Mouse (Mus musculus): ENCODE measurements around the gene Rec8.
A peak's percentile ranks its signal among the peaks of the same experiment; 100 is the strongest.

Rec8 gene

DNA sequence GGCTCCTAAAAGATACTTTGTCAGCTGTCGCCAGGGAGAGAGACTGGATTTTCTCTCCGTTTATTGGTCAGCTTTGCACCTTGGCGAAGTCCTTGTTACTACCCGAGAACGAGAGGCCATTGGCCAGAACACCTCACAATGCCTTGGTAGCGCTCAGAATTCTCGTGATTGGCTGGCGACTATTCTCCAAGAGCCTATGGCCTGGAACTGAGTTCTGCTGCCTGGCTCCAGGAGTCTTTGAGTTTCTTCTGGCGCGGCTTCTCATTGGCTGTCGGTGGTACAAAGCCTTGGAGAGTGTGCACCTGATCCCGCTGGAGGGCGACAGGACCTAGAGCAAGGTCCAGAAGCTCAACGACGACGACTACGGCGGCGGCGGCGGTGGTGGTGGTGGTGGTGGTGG is at the start of gene Rec8:
Gene Rec8 (plus strand): TSS at position 216 of the 400 bp plus-strand sequence.
- peak; percentile 48 to 69 for DNase-seq

DNA sequence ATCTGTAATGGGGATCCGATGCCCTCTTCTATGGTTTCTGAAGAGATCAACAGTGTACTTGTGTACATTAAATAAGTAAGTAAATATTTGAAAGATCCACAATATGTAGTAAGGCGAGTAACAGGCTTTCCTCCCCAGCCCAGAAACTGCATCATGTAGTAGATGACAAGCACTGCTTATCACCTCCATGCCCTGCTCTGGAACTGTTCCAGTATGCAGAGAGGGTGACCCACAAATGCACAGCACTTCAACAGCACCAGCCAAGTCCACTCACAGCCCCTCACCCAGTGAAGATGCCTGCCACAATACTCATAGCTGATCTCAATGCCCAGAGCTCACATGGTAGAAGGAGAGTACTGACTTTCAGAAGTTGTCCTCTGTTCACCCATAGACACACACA is 47.2 kb upstream of the Rec8 start:
- no peak for DNase-seq

DNA sequence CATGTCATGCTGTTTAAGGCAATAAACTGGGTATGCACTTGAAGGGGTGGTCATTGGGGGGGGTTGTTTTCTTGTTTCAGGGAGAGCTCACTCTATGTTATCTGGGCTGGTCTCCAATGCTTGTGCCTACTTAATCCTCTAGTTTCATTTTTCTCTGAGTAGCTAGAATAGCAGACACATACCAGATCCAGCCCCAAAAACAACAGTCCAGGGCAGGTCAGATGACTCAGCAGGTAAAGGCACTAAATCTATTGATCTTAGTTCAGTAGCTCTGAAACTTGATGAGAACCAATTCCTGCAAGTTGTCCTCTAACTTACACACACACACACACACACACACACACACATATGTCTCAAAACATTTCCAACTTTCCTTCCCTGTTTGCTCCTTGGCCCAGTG is 46.1 kb upstream of the Rec8 start:
- no peak for DNase-seq

DNA sequence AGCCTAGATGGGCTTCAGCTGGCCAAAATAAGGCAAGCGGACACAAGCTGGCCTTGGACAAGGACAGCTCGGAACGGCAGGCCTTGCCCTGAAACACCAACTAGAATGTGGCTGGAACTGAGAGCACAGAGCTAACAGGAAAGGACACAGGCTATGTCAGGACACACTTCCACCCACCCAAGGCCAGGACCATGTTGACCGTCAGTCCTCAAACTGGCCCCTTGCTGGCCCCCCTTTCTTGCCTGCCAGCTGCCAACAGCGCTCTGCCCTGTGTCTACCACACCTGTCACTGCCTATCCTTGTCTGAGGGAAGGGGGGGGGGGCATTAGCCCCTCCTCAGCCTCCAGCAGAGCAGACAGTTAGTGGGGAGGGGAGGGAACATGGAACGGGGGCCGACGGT is 42.5 kb upstream of the Rec8 start, which contains the start of gene Fitm1:
Gene Fitm1 (plus strand): TSS at position 316 of the 400 bp plus-strand sequence.
- DNase-seq, result no peak

DNA sequence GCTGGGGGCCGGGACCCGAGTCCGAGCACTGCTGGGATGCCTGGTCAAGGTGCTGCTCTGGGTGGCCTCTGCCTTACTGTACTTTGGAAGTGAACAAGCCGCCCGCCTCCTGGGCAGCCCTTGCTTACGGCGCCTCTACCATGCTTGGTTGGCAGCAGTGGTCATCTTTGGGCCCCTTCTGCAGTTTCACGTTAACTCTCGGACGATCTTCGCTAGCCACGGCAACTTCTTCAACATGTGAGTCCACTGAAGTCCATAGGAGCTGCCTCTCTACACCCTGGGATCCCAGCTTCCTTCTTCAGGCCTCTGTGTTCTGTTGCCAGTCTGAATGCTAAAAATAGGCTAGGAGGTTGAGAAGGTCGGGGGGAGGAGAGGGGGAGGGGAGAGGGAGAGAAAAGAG is 42.1 kb upstream of the Rec8 start:
- peak in 1 of 2 experiments; percentile 51 for DNase-seq

DNA sequence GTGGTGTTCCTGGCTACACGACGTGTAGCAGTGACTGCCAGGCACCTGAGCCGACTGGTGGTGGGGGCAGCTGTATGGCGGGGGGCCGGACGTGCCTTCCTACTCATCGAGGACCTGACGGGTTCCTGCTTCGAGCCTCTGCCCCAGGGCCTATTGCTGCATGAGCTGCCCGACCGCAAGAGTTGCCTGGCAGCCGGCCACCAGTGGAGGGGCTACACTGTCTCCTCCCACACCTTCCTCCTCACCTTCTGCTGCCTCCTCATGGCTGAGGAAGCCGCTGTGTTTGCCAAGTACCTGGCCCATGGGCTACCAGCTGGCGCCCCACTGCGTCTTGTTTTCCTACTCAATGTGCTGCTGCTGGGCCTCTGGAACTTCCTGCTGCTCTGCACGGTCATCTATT is 41.5 kb upstream of the Rec8 start:
- DNase-seq, result peak; percentile 28 to 53

DNA sequence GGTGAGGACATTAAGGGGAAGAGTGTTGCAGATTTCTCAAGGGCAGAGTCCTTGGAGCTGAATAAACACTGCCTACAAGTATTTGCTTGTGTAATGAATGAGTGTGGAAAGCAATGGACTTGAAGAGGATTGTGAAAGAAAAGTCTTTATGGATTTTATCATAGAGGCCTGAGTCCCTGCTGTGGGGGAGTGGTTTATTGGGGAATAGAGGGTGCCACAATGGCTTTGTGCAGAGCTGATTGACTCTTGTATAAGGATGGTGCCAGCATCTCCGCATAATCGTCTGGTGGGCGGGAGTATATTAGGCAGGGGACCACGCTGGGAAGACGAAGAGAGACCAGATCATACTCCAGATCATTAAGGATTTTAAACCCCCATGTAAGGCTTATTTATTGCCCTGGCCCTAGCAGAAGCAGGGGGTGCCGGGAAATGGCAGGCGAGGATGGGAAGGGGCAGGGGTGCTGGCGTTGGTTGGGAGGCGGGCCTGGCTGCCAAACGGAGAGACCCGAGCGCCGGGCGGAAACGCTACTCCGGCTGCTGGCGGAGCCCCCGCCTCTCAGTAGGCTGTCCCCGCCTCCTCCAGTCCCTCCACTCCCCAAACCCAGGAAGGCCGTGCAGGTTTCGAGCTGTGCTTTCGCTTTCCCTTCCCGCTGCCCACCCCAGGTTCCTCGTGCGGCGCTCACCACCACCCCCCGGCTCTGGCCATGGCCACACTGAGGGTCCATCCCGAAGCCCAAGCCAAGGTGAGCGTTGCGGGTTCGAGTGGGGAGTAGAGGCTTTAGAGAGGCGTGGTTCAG is 39.8 kb upstream of the Rec8 start, which contains the start of gene Psme1:
Gene Psme1 (plus strand): TSS at position 253 of the 797 bp plus-strand sequence.
- peak; percentile 87 to 91 for DNase-seq

DNA sequence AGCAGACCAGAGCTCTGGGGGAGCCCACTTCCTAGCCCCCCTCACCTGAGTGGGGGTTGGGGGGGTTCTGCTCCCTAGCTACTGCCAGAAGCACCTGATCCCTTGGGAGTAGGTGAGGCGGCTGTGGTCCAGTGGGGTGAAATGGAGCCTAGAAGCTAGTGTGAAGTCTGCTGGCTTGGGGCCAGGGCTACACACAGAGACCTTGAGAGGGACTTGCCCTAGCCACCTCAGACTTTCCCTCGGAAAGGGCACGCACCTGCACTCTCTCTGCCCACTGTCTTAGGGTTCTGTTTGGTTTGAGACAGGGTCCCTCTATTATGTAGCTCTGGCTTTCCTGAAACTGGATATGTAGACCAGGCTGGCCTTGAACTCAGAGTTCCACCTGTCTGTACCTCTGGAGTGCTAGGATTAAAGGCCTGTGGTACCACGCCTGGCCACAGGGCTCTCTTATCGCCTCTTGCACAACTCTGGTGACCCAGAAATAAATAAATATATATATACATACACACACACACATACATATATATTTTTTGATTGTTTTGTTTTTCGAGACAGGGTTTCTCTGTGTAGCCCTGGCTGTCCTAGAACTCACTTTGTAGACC is 39.1 kb upstream of the Rec8 start:
- DNase-seq, result peak; percentile 74 to 83

DNA sequence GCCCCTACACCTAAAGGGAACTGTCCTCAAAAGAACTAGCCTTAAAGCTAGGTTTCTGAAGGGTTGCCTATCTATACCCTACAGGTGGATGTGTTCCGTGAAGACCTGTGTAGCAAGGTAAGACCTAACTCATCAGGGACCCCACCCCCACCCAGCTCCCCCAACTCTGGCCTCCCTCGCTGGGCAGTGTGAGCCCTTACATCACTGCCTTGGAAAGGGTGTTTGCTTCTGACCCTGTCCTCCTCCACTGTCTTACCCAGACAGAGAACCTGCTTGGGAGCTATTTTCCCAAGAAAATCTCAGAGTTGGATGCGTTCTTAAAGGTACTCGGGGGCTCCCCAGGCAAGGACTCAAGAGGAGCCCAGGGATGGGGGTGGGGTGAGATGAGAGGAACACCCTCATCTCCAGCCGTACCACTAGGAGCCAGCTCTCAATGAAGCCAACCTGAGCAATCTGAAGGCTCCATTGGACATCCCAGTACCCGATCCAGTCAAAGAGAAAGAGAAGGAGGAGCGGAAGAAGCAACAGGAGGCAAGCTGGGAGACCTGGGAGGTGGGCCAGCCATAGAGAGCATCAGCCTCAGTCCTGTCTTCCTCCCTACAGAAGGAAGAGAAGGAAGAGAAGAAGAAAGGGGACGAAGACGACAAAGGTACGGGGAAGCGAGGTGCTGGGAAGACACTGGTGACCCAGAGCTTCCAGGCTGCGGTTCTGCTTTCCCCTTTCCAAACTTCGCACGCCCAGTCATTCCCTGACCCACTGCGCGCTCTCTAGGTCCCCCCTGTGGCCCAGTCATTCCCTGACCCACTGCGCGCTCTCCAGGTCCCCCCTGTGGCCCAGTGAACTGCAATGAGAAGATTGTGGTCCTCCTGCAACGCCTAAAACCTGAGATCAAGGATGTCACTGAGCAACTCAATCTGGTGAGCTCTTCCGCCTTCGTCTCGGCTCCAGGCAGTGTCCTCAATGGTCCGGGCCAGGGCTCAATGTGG is 38.0 kb upstream of the Rec8 start:
- DNase-seq, result no peak

DNA sequence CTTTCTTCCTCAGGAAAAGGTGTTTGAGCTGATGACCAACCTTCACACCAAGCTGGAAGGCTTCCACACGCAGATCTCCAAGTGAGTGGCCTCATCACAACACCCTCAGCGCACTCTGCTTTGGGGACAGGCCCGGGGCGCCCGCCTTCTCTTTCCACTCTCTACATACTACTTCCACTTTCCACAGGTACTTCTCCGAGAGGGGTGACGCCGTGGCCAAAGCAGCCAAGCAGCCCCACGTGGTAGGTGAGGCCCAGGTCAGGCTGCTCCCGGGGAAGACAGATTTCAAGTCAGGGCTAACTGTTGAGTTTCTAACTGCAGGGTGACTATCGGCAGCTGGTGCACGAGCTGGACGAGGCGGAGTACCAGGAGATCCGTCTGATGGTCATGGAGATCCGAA is 37.1 kb upstream of the Rec8 start:
- DNase-seq, result no peak

DNA sequence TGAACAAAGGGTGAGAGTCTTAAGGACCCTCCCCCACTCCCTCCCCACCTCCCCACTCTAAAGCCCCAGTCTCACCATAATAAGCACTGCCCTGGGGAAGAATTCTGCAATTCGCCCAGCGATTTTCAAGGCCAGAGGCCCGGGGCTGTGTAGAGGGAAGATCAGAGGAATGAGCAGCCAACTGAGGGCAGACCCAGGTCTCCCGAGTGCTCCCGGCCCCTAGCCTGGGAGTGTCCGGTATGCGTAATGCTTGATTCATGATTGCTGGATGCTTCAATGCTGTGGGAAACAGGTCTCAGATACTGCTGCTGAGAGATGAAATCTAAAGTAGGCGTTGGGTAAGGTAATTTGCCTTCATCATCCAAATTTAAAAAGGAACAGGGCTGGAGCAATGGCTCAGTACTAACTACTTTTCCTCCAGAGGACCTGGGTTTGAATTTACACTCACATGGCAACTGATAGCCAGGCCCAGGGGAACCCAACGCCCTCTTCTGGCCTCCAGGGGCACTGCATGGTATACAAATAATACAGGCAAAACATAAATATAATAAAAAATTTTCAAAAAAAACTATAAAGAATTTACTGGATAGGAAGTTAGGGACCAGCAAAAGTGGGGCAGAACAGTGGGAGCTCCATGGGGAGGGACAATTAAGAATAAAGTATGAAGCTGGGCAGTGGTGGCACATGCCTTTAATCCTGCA is 35.7 kb upstream of the Rec8 start:
- DNase-seq, result no peak

DNA sequence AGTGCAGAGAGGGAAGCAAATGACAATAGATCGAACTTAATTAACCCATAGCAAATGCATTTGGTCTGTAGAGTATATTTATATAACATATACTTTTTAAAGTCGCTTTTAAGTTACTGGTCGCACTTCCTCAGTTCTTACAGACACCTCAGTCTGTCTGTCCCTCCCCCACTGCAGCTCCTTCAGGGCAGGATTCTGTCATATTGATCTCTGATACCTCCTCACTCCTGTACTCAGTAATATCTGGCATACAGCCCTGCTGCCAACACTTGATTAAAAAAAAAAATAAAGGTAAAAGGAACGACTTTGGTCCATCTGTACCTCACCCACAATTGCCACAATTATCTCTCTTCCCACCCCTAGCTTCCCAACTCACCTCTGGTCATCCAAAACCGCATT is 33.5 kb upstream of the Rec8 start:
- DNase-seq, result no peak

DNA sequence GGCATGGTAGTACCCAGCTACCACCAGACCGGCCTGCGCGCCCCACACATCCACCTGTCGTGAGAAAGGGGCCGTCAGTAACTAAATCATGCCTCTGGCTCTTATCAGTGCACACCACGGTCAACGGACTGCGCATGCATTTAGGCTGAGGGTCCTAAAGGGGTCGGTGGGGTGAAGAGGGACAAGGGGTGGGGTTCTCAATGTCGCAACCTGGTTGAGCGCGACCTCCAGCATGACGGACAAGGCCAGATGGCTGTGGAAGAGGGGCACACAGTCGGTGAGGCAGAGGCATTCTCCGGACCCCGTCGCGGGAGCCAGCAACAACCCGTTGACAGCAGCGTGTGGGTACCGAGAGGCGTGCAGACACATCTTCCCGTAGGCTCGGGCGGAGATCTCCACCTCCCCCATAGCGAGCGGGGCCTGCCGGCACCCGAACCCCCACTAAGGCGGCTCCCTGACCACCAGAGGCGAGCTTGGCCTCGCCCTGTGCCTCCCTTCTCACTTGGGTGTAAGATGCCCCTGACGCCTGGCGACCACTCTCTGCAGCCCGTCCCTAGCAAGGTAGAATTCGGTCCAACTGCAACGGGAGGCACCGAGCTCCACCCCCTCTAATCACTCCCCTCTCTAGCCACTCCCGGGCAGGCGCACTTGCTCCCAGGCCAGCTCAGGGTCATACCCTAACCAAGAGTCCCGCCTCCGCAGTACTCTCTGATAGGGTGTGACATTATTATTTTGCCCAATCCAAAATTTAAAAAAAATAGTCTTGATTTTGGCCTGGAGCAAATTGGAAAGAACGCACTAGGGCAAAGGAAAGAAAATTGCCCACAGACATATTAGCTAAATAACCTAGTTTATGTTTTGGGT is 32.9 kb upstream of the Rec8 start, which contains the start of gene Emc9:
Gene Emc9 (minus strand): TSS at position 601 of the 864 bp plus-strand sequence.
- peak; percentile 72 to 81 for DNase-seq

DNA sequence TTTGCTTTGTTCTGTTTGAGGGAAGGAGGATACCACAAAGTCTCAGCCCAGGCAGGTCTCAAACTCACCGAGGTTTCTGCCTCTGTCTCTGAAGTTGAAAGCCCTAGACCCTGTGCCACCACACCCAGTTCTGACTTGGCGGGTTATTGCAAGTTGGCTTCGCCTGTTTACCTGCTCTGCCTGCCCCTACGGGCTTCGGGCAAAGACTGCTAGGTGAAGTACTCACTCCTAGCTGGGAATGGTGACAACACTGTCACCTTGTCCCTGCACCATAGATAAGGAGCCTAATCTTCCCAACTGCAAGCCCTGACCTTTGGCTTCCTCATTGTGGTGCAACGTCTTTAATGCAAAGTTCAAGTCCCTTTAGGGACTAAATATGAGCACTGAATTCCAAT is 32.3 kb upstream of the Rec8 start:
- DNase-seq, result no peak

DNA sequence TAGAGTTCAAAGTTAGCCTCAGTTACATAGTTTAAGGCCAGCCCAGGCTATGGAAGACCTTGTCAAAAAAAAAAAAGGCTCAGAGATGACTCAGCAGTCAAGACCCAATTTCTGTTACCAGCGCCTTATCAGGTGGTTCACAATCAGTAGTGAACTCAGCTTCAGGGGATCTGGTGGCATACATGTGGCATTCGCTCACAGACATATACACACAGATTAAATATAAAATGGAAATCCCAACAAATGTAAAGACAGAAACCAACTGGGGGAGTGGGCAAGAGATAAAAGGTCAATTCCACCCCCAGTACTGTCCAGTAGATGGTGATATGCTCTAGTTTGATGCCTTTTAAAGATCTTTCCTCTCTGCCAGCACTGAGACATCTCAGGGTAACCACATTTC is 31.7 kb upstream of the Rec8 start:
- DNase-seq, result no peak

DNA sequence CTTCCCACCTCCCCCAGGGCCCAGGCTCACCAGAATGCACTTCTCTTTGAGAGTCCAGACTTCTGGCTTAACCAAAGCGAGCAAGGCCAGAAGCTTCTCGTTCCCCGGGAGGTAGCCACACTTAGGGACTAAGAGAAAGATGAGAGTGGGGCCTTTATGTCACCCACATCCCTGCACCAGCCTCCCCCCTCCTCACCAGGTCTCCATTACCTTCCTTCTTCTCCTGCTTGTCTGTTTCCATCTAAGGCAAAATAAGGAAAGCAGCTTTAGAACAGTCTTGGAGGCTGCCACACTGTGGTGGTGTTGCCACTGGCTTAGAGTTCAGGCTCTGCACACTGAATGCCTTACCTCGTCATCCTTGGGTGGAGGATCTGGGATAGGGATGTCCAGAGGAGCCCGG is 28.6 kb upstream of the Rec8 start:
- DNase-seq, result no peak

DNA sequence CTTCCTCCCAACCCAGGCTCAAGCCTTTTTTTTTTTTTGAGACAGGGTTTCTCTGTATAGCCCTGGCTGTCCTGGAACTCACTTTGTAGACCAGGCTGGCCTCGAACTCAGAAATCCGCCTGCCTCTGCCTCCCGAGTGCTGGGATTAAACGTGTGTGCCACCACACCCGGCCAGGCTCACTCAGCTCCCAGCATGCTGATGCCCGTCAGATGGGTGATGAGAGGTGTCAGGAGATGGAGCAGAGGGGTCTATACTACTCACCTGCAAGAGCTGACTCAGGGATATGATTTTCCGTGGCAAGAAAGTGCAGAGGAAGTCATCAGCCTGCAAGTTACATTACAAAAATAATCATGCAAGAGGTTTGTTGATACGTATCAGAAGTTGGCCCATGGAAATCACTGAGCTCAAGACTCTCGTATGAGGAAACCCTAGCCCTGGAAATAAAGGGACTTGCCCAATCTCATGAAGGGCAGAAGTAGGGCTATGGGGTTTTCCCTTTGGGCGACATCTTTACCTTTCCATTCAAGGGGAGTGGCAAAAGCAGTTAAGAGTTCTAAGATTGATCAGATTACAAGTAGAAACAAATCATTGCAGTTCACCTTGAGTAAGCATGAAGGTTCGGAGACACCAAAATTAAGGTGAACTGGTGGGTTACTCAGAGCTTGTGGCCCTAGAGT is 27.9 kb upstream of the Rec8 start:
- no peak for DNase-seq

DNA sequence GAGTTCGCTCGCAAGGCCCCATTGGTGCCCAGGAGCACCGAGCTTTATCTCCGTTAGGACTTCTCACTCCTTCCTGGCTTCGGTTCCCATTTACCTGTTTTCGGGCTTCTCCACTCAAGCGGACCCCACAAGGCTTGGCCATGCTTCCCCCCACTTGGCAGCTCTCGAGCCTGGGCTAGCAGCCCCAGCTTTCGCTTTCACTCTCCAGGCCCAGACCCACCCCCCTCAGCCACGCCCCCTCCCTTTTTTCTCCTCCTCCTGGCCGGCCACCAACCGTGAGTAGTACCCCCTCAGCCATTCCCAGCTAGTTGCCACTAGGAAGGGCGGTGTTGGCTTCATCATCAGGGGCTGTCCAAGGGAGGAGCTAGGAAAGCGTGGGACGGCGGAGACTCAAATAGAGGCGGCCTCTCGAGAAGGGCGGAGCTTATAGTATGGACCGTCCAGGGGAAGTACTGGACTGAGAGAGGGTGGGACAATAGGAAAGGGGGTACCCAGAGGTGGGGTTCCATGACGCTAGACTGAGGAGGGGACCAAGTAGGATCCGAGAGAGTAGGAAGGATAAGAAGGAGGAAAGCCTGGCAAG is 27.0 kb upstream of the Rec8 start, which contains the start of gene Psme2:
Gene Psme2 (minus strand): TSS at position 366 of the 583 bp plus-strand sequence.
- peak; percentile 92 to 95 for DNase-seq

DNA sequence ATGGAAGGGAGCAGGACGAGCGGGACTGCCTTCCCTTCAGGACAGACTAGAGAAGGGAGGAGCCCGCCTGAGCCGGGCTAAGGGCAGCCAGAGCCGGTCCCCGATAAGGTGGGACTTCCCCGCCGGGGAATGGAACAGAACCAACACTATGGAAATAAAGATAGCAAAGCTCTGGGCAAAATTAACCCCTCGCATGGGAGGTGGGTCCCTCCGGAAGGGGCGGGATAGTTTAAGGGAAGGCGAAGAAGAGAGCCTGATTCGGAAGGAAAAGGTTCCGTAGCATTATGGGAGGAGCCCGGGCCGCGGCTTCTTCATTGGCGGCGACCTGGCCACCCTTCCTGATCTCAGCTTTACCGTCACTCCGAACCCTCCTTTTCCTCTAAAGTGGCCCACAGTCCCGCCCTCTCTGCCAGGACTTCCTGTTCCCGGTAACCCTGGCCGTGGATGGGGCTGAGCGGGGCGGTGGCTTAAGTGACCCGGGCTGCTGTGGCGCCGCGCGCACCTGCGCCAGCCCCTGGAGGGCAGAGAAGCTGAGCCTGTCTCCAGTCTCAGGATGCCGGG is 26.4 kb upstream of the Rec8 start, which contains the start of gene Rnf31:
Gene Rnf31 (plus strand): TSS at position 378 of the 561 bp plus-strand sequence.
- DNase-seq, result peak; percentile 94 to 97

DNA sequence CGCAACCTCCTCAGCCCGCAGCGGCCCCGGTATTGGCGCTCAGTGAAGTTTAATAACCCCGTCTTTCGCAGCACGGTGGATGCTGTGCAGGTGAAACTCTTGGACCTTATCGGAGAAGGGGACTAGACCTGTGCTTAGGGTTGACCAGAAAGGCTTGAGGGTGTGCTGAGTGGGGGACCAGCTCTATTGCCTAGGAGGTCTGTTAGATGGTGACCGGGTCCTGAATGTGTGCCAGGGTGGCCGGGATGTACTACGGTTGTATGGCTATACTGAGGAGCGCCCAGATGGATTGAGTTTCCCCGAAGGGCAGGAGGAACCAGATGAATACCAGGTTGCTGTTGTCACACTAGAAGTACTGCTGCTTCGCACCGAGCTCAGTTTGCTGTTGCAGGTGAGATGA is 25.6 kb upstream of the Rec8 start:
- peak; percentile 30 to 46 for DNase-seq
